Mouse (Mus musculus) liver, adult 2 months (tissue): ENCODE data around the gene Rtn4rl2. TPM values are rescaled to one million over a fixed set of nuclear protein-coding genes. Genes with fewer than 3 reads are reported as not detected.

Experiments used
- DNase-seq: peaks from one replicate; pipeline ENCODE4 v3.0.0-alpha.2; 2011; ENCODE audit warnings: low read depth, low spot score; ENCODE audit errors: extremely low read depth
- H3K27ac ChIP-seq: fragments of 200-500 bp; replicated peaks from 2 replicates; pipeline ENCODE4 v1.5.1; 2012; ENCODE audit warnings: low read depth, mild to moderate bottlenecking, control low read depth, inconsistent platforms, low read length; ENCODE audit not compliant: insufficient read depth
- H3K27me3 ChIP-seq: fragments of 200-500 bp; 2 replicates; pipeline ENCODE4 v1.6.1; 2012; ENCODE audit warnings: mild to moderate bottlenecking, moderate library complexity, low read length, inconsistent platforms; ENCODE audit not compliant: control insufficient read depth, insufficient read depth
- H3K36me3 ChIP-seq: fragments of 200-500 bp; 2 replicates; pipeline ENCODE4 v1.6.1; 2012; ENCODE audit warnings: low read length, inconsistent platforms; ENCODE audit not compliant: control insufficient read depth, insufficient read depth
- H3K4me1 ChIP-seq: fragments of 200-500 bp; 2 replicates; pipeline ENCODE4 v1.6.1; 2011; ENCODE audit warnings: low read length; ENCODE audit not compliant: control insufficient read depth, insufficient read depth
- H3K4me3 ChIP-seq: fragments of 200-500 bp; 2 replicates; pipeline ENCODE4 v1.5.1; 2011; ENCODE audit warnings: low read depth, mild to moderate bottlenecking, control low read depth, low read length, moderate library complexity; ENCODE audit not compliant: insufficient read depth
- H3K79me2 ChIP-seq: fragments of 200-500 bp; 2 replicates; pipeline ENCODE4 v1.6.1; 2012; ENCODE audit warnings: inconsistent platforms, mild to moderate bottlenecking, low read length, moderate library complexity; ENCODE audit not compliant: control insufficient read depth, insufficient read depth
- H3K9ac ChIP-seq: fragments of 200-500 bp; 2 replicates; pipeline ENCODE4 v1.6.1; 2012; ENCODE audit warnings: low read depth, mild to moderate bottlenecking, control low read depth, inconsistent platforms, low read length
- CTCF ChIP-seq: fragments of 200-500 bp; IDR thresholded peaks from 2 replicates; pipeline ENCODE4 v1.5.1; 2011; ENCODE audit warnings: low read depth, low read length, control low read depth
- POLR2A ChIP-seq: fragments of 200-500 bp; IDR thresholded peaks from 2 replicates; pipeline ENCODE4 v1.6.1; 2011; ENCODE audit warnings: low read length, control low read depth; ENCODE audit not compliant: insufficient read depth; ENCODE audit errors: extremely low read depth
- WGBS: fragments of 180-500 bp; shearing (Covaris S2); methylation state at CpG from one replicate; pipeline ENCODE4 v1.1.7; 2018; 5-methylcytosine and 5-hydroxymethylcytosine counted together
- polyA plus RNA-seq: library from polyadenylated mRNA; depleted of rRNA; stranded (reverse); fragments of >200 nt; gene quantifications from 2 replicates; pipeline ENCODE4 v1.2.3, GENCODE M21; 2012
- total RNA-seq: library from RNA; depleted of rRNA; stranded (reverse); fragments of >200 nt; gene quantifications from 2 replicates; pipeline ENCODE4 v1.2.3, GENCODE M21; 2014

Rtn4rl2 gene
- total and polyA plus RNA-seq, 2 experiments: 0.50 TPM; not detected in 1

- WGBS: 43% methylated on average over 11 of the region's 11 CpGs
Measured at GRCm38 (mm10) chr2:84883530-84883929, 3.0 kb downstream of the Rtn4rl2 start.

GRCm38 (mm10) chr2:84883084-84883483 lies 3.4 kb downstream of the Rtn4rl2 start:
- no peak overlapping the region for H3K27ac ChIP-seq
- WGBS: 15% methylated on average over 6 of the region's 6 CpGs
- H3K27me3 ChIP-seq: peaks cover 10% of the 10 kb centered on the region
- H3K36me3 ChIP-seq: no peaks in the 10 kb centered on the region
- no peak for TF ChIP-seq POLR2A
- H3K4me1 ChIP-seq: peaks cover 14% of the 10 kb centered on the region; the same call in 1 of the 2 replicates
- no peaks in the 10 kb centered on the region for H3K79me2 ChIP-seq
- H3K4me3 ChIP-seq: no peak overlapping the region
- DNase-seq: peak; percentile 44
- H3K9ac ChIP-seq: no peak overlapping the region

More at GRCm38 (mm10) chr2:84883530-84883929, 3.0 kb downstream of the Rtn4rl2 start:
- Histone ChIP-seq H3K4me3 (no peak overlapping the region), H3K79me2 (no peaks in the 10 kb centered on the region), H3K4me1 (peaks cover 14% of the 10 kb centered on the region; the same call in 1 of the 2 replicates), H3K9ac (no peak overlapping the region), H3K27ac (no peak overlapping the region), H3K36me3 (no peaks in the 10 kb centered on the region), H3K27me3 (peaks cover 11% of the 10 kb centered on the region)
- no peak for DNase-seq
- TF ChIP-seq POLR2A: no peak
- TF ChIP-seq CTCF: no peak

GRCm38 (mm10) chr2:84882606-84883005 lies 3.9 kb downstream of the Rtn4rl2 start:
- Histone ChIP-seq H3K27ac (no peak overlapping the region), H3K27me3 (peaks cover 7% of the 10 kb centered on the region), H3K9ac (no peak overlapping the region), H3K36me3 (no peaks in the 10 kb centered on the region), H3K79me2 (no peaks in the 10 kb centered on the region), H3K4me1 (peaks cover 14% of the 10 kb centered on the region; the same call in 1 of the 2 replicates), H3K4me3 (no peak overlapping the region)
- WGBS: 7% methylated on average over 23 of the region's 23 CpGs
- no peak for TF ChIP-seq CTCF
- no peak for TF ChIP-seq POLR2A
- DNase-seq: no peak

- no peak for DNase-seq
- Histone ChIP-seq H3K27ac (no peak overlapping the region), H3K36me3 (no peaks in the 10 kb centered on the region), H3K9ac (no peak overlapping the region), H3K4me1 (peaks cover 10% of the 10 kb centered on the region; the same call in 1 of the 2 replicates), H3K4me3 (no peak overlapping the region), H3K79me2 (no peaks in the 10 kb centered on the region), H3K27me3 (no peaks in the 10 kb centered on the region)
- WGBS: 87% methylated on average over 8 of the region's 8 CpGs
- no peak for TF ChIP-seq CTCF
- no peak for TF ChIP-seq POLR2A
Measured at GRCm38 (mm10) chr2:84880590-84880989, 5.9 kb downstream of the Rtn4rl2 start.

GRCm38 (mm10) chr2:84875842-84876241 lies 10.7 kb downstream of the Rtn4rl2 start:
- no peak overlapping the region for H3K4me3 ChIP-seq
- no peaks in the 10 kb centered on the region for H3K4me1 ChIP-seq
- H3K79me2 ChIP-seq: no peaks in the 10 kb centered on the region
- TF ChIP-seq POLR2A (no peak), CTCF (no peak)
- no peak for DNase-seq
- peaks cover 3% of the 10 kb centered on the region; the same call in 1 of the 2 replicates for H3K27me3 ChIP-seq
- H3K9ac ChIP-seq: no peak overlapping the region
- no peaks in the 10 kb centered on the region for H3K36me3 ChIP-seq
- H3K27ac ChIP-seq: no peak overlapping the region
- 56% methylated on average over 6 of the region's 6 CpGs for WGBS

- DNase-seq: peak; percentile 39
- no peak for TF ChIP-seq POLR2A
- 0 out of 2 replicates have a peak, but pooled peaks have one; percentile 5 for TF ChIP-seq CTCF
- H3K27me3 ChIP-seq: peaks cover 6% of the 10 kb centered on the region
Measured at GRCm38 (mm10) chr2:84872105-84872716, 14.3 kb downstream of the Rtn4rl2 start.

More at GRCm38 (mm10) chr2:84872105-84872716, 14.3 kb downstream of the Rtn4rl2 start:
- WGBS: 2% methylated on average over 78 of the region's 78 CpGs
- H3K27ac ChIP-seq: no peak overlapping the region
- no peaks in the 10 kb centered on the region for H3K36me3 ChIP-seq
- H3K79me2 ChIP-seq: no peaks in the 10 kb centered on the region
- peak overlapping the region; percentile 38; the same call in 1 of the 2 replicates for H3K4me3 ChIP-seq
- H3K4me1 ChIP-seq: no peaks in the 10 kb centered on the region
- peak overlapping the region; percentile 19 for H3K9ac ChIP-seq
